Mouse (Mus musculus) cortical plate, adult 2 months (tissue): ENCODE data around the gene Med12l.

Experiments used
- CTCF ChIP-seq: fragments of 200-500 bp; IDR thresholded peaks from 2 replicates; pipeline ENCODE4 v1.5.1; 2011; ENCODE audit warnings: mild to moderate bottlenecking, control low read depth, low read length; ENCODE audit not compliant: insufficient read depth; ENCODE audit errors: extremely low read depth
- POLR2A ChIP-seq: fragments of 200-500 bp; IDR thresholded peaks from 2 replicates; pipeline ENCODE4 v1.6.1; 2011; ENCODE audit warnings: mild to moderate bottlenecking, low read length, control low read depth; ENCODE audit not compliant: insufficient read depth; ENCODE audit errors: extremely low read depth

- TF ChIP-seq CTCF (no peak), POLR2A (no peak)
Observed at GRCm38 (mm10) chr3:59160465-59160864, 154.8 kb downstream of the Med12l start.
